Mouse (Mus musculus) heart, postnatal 4 days (tissue): Measurements from ENCODE around the gene Izumo2. TPM values are rescaled to one million over a fixed set of nuclear protein-coding genes. Genes with fewer than 3 reads are reported as not detected.
"Not testable (repeated sequence)": the region's sequence is repeated elsewhere in the genome, so short reads cannot be mapped to it uniquely, and the experiment has no call there.

ENCODE experiments used
- DNase-seq: peaks from one replicate; pipeline ENCODE4 v3.0.0; 2021
- total RNA-seq, 2 experiments: library from RNA; stranded (reverse); gene quantifications; 2 replicates each; pipeline ENCODE4 v1.2.3; 2021

The Izumo2 gene
- total RNA-seq, 2 experiments from 2014 or later, result not detected

DNA sequence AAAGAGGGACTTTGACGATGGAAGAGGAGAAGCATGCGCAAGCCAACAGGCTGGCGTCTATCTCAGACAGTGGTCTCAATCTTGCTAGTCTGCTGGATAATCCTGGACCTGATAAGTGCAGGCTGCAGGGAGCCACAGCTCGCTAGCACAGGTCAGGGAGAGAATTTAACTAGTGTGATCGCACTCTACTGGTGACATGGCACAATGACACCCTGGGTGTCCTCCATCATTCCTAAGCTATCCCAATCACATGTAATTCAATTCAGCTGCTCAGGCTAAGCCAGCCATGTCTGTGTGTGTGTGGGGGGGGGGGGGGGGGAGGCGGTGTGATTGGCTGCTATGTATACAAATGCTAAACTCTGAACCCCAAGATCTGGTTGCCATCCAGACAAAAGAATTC is 6.6 kb upstream of the Izumo2 start:
- DNase-seq, result peak; percentile 50

DNA sequence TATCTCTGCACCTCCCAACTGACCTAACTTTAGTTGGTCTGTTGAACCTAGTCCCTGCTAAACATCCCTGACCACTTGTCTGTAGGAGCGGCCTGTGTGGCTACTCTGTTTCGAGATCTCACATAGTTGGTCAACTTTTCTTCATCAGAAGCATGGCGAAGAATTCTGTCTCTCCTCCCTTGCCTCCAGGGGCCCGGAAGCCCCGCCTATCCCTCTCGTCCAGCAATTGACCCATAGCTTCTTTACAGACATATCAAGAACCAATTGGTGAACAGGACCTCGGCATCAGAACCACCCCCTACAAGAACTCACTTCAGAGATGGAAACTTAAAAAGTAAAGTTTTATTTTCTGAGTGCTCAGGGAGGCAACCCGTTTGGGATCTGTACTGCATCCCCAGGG is 5.6 kb upstream of the Izumo2 start:
- DNase-seq, result no peak

DNA sequence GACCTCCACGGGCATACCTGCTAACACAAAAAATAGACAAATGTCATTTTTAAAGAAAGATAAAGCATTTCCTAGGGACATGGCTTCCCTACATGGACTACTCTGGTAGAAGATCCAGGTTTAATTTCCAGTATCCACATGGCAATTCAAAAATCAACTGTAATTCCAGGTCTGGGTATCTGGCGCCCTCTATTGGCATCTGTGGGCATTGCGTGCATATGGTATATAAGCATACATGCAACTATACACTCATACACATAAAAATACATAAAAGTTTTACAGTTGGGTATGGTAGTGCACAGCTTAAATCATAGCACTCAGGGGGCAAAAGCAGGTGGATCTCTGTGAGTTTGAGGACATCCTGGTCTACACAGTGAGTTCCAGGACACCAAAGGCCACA is 4.2 kb upstream of the Izumo2 start:
- peak; percentile 57 for DNase-seq

DNA sequence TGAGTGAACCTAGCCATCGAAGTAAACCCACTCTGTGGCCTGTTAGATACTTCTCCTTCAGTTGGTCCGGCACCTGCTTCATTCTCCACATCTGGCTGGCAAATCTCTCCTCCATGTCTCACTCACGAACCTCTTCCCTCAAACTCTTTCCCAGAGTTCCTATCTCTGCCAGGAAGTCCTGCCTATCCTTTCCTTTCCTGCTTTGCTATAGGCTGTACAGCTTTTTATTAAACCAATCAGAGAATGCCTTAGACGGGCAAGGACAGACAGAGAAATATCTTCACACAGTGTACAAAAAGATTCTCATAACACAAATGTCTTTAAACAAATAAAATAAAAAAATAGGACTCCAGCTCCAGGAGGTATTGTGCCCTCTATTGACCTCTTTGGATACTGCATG is 3.5 kb upstream of the Izumo2 start:
- no peak for DNase-seq

DNA sequence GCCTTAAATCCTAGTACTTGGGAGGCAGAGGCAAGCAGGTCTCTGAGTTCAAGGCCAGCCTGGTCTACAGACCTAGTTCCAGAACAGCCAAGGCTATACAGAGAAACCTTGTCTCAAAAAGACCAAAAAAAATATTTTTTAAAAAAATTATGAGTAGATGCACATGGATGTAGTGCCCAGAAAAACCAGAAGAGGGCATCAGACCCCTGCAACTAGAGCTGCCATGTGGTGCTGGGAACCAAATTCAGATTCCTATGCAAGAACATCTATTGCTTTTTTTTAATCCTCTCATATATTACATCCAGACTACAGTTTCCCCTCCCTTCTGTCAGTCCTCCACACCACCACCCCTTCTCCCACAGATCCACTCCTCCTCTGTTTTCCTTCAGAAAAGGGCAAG is 2.2 kb upstream of the Izumo2 start:
- DNase-seq, result no peak

DNA sequence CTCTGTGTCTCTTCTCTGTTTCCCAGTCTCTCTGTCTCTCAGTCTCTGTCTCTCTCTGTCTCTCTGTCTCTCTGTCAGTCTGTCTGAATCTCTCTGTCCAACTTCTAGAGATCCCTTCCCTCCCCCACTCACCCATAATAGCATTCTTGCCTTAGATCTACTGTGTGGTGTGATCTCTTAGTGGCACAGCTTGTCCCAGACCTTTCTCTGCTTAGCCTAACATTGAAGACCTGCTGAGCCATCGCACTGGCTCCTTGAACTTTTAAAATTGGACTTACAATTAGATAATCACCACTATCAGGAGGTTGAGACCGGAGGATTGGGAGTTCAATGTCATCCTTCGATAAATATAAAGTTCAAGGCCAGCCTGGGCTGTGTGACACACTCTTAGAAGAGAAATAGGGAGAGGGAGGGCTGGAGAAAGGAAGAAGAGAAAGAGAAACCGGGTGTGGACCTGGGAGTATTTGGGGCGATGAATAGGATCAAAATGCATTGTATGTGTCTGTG is 1.3 kb upstream of the Izumo2 start:
- no peak for DNase-seq

DNA sequence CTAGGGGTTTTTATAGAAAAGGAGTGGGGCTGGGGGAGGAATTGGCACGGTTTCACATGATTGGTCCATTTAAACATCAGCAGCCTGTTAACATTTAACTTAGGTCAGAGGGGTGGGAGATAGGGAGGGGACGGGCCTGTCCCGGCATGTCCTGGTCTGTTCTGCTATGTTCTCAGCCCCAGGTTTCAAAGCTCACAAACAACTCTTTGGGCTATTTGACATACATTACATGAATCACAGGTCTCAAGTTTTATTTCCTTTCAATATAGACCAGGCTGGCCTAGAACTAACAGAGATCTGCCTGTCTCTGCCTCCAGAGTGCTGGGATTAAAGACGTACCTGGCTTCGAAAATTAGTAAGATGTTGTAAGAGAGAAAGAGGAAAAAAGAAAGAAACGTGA is 449 bp upstream of the Izumo2 start:
- not testable (repeated sequence) for DNase-seq

DNA sequence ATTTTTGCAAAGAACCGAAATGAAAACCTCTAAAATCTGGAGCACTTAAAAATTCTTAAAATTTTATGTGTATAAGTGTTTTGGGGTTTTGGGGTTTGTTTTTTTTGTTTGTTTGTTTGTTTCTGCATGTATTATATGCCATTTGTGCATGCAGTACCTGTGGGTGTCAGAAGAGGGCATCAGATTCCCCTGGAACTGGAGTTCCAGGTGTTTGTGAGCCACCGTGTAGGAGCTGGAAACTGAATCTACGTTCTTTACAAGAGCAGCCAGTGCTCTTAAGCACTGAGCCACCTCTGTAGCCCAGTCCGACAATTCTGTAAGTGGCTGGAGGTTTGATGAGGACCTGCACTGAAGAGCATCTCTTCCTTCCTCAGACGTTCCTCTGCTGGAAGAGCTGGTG is 1.3 kb downstream of the Izumo2 start:
- no peak for DNase-seq

DNA sequence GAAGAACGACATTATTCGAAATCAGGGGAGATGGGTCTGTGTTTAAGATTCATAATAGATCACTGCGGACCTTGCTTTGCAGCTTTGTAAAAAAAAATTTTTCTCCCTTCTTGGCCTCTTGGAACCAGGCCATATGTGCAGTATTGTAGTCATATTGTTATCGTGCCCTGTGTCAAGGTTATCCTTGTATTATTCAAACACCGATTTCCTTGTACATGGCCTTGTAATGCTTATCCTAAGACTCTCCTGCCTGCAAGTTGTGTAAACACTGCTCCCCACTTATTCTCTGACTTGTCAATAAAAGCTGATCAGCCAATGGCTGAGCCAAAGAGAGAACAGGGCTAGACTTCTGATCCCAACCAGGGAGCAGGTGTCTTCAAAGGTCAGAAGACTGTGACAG is 13.5 kb downstream of the Izumo2 start:
- DNase-seq, result no peak

DNA sequence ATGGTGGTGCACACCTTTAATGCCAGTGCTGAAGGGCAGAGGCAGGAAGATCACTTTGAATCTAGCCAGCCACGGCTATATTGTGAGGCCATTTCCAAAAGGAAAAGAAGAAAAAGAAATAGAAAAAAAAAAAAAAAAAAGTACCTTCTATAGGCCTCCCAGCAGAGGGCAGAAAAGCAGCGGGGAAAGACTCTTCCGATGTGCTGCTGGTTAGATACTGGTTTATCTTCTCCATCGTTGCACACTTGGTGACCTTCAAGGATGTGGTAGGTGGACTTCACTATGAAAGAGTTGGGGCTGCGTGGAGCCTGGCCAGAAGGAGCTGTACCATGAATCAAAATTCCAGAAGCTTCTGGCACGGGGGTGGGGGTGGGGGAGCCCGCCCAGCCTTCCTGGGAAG is 15.8 kb downstream of the Izumo2 start:
- DNase-seq, result peak; percentile 12

DNA sequence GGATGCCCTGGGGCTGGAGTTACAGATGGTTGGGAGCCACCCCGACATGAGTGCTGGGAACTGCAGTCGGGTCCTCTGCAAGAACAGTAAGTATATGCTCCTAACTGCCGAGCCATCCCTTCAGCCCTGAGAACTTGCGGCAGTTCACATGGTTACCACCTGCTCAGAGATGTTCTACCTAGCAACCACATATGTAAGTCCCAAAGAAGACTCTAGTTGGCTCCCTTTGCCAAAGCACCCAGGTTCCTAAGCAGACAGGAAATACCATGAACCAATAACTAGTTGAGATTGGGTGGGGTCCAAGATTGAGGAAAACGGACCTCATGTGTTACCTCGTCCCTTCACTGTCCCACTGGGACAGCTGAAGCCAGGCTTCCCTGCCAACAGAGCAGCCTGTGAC is 17.8 kb downstream of the Izumo2 start:
- DNase-seq, result no peak

DNA sequence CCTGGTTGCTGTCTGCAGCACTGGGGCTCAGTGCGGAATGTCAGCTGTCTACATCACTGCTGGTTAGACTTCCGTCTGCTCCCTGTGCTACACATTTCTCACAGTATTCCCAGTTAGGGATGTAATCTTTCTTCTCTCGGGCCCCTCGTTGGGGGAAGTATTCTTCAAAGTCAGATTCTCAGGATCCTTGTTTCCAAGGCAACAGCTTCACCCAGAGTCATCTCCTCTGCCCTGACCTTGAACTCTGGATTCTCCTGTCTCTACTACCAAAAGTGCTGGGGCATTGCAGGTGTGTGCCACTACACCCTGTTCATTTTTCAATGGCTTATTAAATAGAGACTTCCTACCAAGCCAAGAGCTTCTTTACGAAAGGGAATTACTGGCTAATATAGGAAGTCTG is 18.6 kb downstream of the Izumo2 start:
- no peak for DNase-seq

DNA sequence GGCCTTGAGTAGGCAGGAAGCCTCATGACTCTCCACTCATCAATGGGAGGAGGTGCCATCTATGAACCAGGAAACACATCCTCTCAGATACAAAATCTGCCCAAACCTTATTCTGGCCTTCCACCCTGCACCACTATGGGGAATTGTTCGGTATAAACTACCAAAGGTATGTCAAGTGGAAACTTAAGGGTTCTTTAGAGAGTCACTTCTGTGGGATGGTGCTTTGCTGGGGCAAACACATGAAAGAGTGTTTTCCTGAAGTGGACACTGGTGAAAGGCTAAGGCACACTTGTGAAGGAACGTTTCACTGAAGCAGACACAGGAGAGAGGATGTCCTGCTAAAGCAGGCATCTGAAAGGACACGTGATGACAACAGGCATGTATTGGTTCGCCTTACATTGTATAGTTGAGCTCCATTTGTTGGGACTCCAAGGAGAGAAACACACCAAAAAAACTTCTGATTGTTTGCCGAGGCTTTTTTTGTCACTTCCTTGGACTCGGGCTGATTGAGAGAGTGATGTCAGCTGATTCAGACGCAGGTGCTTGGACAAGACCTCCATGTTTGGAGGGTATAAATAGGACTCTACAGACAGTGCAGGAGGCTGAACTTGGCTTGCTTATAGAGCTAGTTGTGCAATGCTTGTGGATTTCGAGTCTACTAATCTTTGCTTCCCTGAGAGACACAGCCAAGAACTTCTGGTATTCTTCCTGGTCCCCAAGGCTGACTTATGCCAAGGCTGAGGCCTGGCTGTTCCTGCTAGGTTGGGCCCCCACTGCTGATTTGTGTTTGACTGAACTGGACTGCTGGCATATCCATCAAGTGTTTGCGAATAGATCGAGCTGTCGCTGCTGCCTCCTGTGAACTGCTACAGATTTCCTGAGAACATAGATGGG is 19.8 kb downstream of the Izumo2 start:
- DNase-seq, result no peak

DNA sequence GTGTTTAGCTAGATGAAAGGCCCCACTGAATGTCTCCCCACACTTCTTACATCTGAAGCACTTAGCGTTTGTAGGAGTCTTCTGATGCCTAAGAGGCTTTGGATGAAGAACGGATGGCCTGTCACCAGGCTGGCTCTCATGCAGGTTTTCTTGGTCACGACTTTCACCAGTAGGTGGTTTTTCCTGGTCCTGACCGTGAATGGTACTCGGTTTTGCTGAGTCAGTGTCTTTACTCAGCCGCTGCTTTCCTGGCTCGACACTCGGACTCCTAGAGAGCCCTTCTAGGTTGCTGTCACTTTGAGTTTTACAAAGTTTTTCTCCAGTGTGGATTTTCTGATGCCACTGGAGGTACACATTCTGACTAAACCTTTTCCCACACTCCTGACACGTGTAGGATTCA is 25.2 kb downstream of the Izumo2 start:
- DNase-seq, result no peak

DNA sequence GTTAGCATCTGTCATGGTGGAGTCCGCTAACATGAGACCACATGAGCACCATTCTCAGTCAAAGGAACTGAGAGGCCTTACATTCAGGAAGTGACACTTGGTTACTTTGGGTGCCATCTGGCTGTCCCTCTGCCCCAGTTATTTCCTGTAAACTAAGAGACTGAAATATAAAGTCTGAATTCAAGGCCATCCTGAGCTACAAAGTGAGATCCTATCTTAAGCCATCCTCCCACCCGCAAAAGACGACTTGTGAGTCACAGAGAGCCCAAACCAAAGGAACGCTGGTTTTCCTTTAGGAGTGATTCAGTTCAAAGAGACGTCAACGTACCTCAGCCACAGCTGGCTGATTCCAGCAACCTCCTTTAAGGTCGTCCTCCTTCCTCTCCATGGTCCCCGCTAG is 32.8 kb downstream of the Izumo2 start:
- DNase-seq, result no peak

DNA sequence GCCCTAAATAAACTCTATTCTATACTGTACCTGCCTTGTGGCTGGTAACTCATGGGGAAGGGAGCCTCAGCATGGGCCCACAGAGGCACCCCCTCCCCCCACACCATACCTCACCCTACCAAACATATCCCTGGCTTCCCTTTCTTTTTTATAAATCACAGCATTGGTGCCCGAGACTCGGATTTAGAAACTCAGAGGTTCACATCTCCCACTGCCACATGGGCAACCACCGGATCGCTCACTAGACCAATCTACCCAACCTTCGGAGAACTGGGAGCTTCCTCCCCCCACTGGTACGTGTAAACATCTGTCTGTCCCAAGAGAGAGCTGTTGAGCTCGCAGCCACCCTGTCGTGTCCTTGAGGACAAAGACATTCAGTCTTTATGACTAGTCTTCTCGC is 35.7 kb downstream of the Izumo2 start:
- no peak for DNase-seq

DNA sequence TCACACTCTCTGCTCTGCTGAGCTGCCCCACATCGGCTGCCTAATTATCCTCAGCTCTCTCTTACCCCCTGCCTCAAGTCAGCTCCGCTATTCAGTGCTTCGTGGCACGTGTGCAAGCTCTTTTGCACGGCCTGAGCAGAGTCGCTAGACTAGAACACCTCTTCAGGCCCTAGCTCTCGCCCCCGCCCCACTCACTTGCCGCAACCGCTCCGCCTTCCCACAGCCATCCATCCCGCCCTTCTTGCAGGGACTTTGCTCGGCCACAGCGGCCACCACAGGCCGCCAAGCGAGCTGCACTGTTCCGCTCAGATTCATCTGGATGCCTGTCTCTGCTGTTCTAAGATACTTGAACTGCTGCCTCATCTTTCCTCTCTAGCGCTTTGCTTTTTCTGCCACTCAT is 36.5 kb downstream of the Izumo2 start:
- peak; percentile 77 for DNase-seq

DNA sequence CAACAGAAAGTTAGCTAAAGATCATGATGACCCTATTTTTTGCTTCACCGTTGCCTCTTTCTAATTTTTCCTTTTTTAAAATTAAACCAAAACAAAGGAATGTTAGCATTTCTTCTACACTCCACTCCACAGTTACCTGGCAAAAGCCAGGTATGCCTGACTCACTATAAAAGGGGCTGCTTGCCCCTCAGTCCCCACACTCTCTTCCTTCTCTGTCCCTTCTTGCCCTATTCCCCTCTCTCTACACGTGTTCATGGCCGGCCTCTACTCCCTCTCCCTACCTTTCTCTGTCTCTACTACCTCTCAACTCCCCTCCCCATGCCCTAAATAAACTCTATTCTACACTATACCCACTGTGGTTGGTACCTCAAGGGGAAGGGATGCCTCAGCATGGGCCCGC is 38.6 kb downstream of the Izumo2 start:
- DNase-seq, result no peak

DNA sequence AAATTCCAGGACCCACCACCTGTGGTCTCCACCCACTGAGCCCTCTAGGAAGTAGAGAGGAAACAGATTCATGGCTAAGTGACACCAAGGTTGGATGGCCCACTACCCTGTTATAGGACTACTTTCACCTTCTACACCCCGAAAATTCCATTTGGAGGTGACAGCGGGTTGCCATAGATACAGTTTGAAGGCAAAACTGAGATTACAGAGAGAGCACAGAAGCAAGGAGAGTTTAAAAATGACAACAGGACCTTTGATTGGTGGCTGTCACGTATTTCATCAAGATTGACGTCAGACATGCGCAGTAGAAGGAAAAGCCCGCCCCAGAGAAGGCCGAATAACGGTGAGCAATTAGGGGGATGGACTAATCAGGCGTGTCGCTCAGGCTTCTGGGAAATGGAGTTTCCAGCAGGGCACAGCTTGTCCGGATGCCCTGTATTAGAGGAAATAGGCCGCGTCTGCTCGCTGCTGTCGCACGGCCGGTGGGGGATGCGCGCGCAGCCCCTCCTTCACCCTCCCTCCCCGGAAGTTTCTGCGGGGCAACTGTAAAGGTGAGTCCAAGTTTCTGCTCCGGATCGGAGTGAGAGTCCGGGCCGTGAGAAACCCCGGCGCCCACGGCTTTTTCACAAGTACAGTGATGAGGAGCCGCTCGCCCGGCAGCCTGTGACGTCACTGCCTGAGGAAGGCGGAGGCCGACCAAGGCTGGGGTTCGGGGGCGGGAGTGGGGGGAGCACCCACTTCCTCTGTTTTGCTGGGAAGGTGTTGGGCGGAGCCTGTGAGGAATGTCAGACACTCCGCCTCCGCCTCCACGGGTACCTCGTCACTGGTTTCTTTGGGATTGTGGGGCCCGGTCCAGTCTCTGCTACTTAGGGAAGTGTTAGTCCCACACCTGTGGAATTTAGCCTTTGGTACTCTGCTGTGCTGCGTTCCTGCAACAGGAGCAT is 39.8 kb downstream of the Izumo2 start, which contains the start of gene Vrk3:
Gene Vrk3, plus strand, starts transcription at position 313 of the 944 bp plus-strand sequence.
- DNase-seq, result peak; percentile 94

DNA sequence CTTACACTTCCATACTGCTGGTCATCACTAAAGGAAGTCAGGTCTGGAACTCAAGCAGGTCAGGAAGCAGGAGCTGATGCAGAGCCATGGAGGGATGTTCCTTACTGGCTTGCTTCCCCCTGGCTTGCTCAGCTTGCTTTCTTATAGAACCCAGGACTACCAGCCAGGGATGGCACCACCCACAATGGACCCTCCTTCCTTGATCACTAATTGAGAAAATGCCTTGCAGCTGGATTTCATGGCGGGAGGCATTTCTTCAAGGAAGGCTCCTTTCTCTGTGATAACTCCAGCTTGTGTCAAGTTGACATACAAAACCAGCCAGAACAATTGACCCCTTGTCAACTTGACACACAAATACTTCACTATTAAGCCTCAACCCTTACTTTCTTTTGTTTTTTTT is 42.4 kb downstream of the Izumo2 start, which contains the start of gene Zfp473:
Gene Zfp473, minus strand, starts transcription at position 101 of the 400 bp plus-strand sequence.
- not testable (repeated sequence) for DNase-seq

DNA sequence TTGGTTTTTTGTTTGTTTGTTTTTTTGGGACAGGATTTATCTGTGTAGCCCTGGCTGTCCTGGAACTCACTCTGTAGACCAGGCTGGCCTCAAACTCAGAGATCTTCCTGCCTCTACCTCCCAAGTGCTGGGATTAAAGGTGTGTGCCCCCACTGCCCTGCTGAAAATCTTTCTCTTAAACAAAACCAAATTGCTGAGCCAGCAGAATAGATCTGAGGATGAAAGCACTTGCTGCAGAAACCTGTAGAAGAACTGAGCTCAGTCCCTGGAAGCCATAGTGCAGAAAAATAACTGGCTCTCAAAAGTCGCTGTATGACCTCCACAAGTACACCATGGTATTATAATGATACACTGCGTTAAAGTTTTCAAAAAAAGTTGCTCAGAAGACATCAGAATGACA is 48.6 kb downstream of the Izumo2 start:
- no peak for DNase-seq

DNA sequence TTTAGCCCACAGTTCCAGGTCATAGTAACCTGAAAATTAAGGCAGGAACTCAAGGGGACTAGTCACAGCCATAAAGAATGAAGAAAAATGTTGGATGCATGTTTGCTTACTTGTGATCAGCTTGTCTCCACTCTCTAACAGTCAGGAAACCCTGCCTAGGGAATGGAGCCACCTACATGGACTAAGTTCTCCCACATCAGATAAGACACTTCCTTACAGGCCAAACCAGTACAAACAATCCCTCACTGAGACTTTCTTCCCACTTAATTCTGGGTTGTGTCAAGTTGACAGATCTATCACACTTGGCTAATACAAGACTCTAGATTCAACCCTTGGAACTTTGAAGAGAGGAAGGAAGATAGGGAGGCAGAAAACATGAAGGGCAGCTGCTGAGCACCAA is 51.8 kb downstream of the Izumo2 start:
- no peak for DNase-seq

DNA sequence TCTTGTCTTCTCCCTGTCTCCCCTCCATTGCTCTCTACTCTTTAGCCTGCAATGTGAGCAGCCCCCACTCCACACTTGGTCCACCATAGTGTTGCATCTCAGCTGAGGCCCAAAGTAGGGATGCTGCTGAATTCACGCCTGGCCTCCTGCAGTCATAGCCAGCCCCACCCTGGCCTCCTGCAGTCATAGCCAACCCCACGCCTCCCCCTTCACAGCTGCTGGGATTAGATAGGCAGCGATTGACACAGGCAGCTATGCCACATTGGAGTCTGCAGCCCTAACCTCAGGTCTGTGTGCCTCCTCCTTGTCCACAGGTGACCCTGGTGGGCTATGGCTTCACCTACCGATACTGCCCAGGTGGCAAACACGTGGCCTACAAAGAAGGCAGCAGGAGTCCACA is 59.6 kb downstream of the Izumo2 start:
- no peak for DNase-seq
